Mouse (Mus musculus): ENCODE measurements around the gene Gm9913.

DNA sequence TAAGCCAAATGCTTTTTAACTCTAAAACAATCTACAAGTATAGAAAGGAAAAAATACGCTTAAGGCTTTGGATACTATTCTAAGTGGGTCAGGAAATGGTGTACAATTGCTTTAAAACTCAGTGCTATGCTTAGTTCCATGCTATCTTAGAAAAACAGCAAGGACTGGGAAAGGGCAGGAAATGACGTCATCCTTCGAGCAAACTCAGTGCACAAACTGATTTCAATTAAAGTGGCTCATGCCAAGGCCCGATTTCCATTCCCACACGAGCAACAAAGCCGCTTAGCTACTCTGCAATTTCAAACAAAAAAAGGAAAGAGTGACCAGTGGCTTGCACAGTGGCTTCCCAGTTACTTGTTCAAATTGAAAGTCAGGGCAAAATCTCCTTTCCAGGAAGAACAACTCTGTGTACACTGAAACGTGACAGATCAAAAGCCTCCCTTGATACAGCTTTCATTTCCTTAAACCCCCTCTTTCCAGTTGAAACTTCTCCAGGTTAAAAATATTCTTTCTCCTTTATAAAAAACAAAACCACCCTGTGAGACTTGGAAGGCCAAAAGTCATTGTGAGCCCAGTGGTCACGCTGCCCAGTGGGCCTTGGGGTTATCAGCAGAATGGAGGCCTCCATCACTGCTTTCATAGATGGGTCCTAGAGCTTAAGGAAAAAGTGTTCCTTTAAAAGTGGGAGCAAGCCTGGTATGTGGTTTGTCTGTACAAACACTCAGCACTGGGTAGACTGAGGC lies 34.2 kb upstream of the Gm9913 start:
- TF ChIP-seq POLR2A (IDR thresholded peaks at IDR 0.05; ENCODE audit: low read depth, low read length) (no peak), CTCF (conservative IDR thresholded peaks at IDR 0.05; ENCODE audit: insufficient read depth, insufficient read length, low read depth, low read length) (no peak)
